Mouse (Mus musculus) hindbrain, embryonic 15.5 days (tissue): ENCODE measurements around the gene Ahdc1. TPM values are rescaled to one million over a fixed set of nuclear protein-coding genes. Genes with fewer than 3 reads are reported as not detected.

Experiments used
- ATAC-seq: fragments of 200-750 bp; cut with Nextera tagmentation; 2 replicates; pipeline ENCODE4 v1.8.0; 2017; ENCODE audit warnings: low read depth, moderate number of reproducible peaks, moderate TSS enrichment; ENCODE audit not compliant: low FRiP score
- H3K27ac ChIP-seq: fragments of 300-500 bp; sonication (generic); replicated peaks from 2 replicates; pipeline ENCODE4 v1.5.1; 2015; ENCODE audit warnings: mild to moderate bottlenecking, inconsistent platforms
- H3K27me3 ChIP-seq: fragments of 300-500 bp; sonication (generic); 2 replicates; pipeline ENCODE4 v1.6.1; 2015; ENCODE audit warnings: control low read depth, inconsistent platforms
- H3K36me3 ChIP-seq: fragments of 300-500 bp; sonication (generic); 2 replicates; pipeline ENCODE4 v1.6.1; 2015; ENCODE audit warnings: control low read depth, inconsistent platforms
- H3K4me1 ChIP-seq: fragments of 300-500 bp; sonication (generic); replicated peaks from 2 replicates; pipeline ENCODE4 v1.6.1; 2015; ENCODE audit warnings: control low read depth, inconsistent platforms
- H3K4me2 ChIP-seq: fragments of 300-500 bp; sonication (generic); 2 replicates; pipeline ENCODE4 v1.6.1; 2015; ENCODE audit warnings: moderate library complexity, mild to moderate bottlenecking, inconsistent platforms
- H3K4me3 ChIP-seq: fragments of 300-500 bp; sonication (generic); 2 replicates; pipeline ENCODE4 v1.5.1; 2015; ENCODE audit warnings: mild to moderate bottlenecking, inconsistent platforms
- H3K9ac ChIP-seq: fragments of 300-500 bp; sonication (generic); 2 replicates; pipeline ENCODE4 v1.6.1; 2015; ENCODE audit warnings: inconsistent platforms
- H3K9me3 ChIP-seq: fragments of 300-500 bp; sonication (generic); 2 replicates; pipeline ENCODE4 v1.6.1; 2016; ENCODE audit warnings: control low read depth, inconsistent platforms
- WGBS: fragments of 180-500 bp; shearing (Covaris S2); methylation state at CpG from one replicate; pipeline ENCODE4 v1.1.7; 2015; 5-methylcytosine and 5-hydroxymethylcytosine counted together
- polyA plus RNA-seq: library from polyadenylated mRNA; unstranded; fragments of >200 nt; fragmentation: Nextera tagmentation; extraction: Ambion mirVana; gene quantifications from 2 replicates; pipeline ENCODE4 v1.2.1, GENCODE M21; 2015

Gene Ahdc1
- polyA plus RNA-seq, 1 experiment from 2014 or later = 13.9 TPM

GRCm38 (mm10) chr4:133055163-133055951 lies 44.3 kb downstream of the Ahdc1 start:
- ATAC-seq = peak; percentile 4; the same call in 1 of the 2 replicates
- H3K9ac ChIP-seq = no peak overlapping the region
- no peaks in the 10 kb centered on the region for H3K27me3 ChIP-seq
- peaks cover 72% of the 10 kb centered on the region for H3K4me1 ChIP-seq
- H3K27ac ChIP-seq = peak overlapping the region; percentile 1; the same call in 1 of the 2 replicates
- no peak overlapping the region for H3K4me2 ChIP-seq
- H3K9me3 ChIP-seq = no peaks in the 10 kb centered on the region
- no peak overlapping the region for H3K4me3 ChIP-seq
- WGBS = 72% methylated on average over 8 of the region's 8 CpGs
- H3K36me3 ChIP-seq = no peaks in the 10 kb centered on the region

- peak overlapping the region; percentile 1; the same call in 1 of the 2 replicates for H3K27ac ChIP-seq
- no peaks in the 10 kb centered on the region for H3K9me3 ChIP-seq
- 10% methylated on average over 15 of the region's 15 CpGs for WGBS
- no peaks in the 10 kb centered on the region for H3K27me3 ChIP-seq
- no peak overlapping the region for H3K9ac ChIP-seq
- peaks cover 63% of the 10 kb centered on the region for H3K4me1 ChIP-seq
- 0 out of 2 replicates have a peak overlapping the region, but pooled peaks have one; percentile 22 for H3K4me2 ChIP-seq
- H3K36me3 ChIP-seq = peaks cover 7% of the 10 kb centered on the region
- H3K4me3 ChIP-seq = no peak overlapping the region
- peak; percentile 71 for ATAC-seq
Observed at GRCm38 (mm10) chr4:133056069-133056890, 45.2 kb downstream of the Ahdc1 start.

- Histone ChIP-seq H3K36me3 (peaks cover 20% of the 10 kb centered on the region), H3K27ac (peak overlapping the region; percentile 46), H3K27me3 (no peaks in the 10 kb centered on the region), H3K4me1 (peaks cover 50% of the 10 kb centered on the region), H3K9ac (no peak overlapping the region), H3K4me3 (no peak overlapping the region), H3K9me3 (no peaks in the 10 kb centered on the region), H3K4me2 (no peak overlapping the region)
- WGBS = 38% methylated on average over 7 of the region's 7 CpGs
- no peak for ATAC-seq
Observed at GRCm38 (mm10) chr4:133057389-133058122, 46.5 kb downstream of the Ahdc1 start.

GRCm38 (mm10) chr4:133058123-133058453 lies 47.0 kb downstream of the Ahdc1 start:
- H3K9ac ChIP-seq = no peak overlapping the region
- peak overlapping the region; percentile 46 for H3K27ac ChIP-seq
- peaks cover 45% of the 10 kb centered on the region for H3K4me1 ChIP-seq
- no peaks in the 10 kb centered on the region for H3K27me3 ChIP-seq
- WGBS = 92% methylated on average over 4 of the region's 4 CpGs
- no peak overlapping the region for H3K4me3 ChIP-seq
- no peaks in the 10 kb centered on the region for H3K9me3 ChIP-seq
- peaks cover 25% of the 10 kb centered on the region for H3K36me3 ChIP-seq
- ATAC-seq = no peak
- H3K4me2 ChIP-seq = no peak overlapping the region

GRCm38 (mm10) chr4:133058513-133059480 lies 47.7 kb downstream of the Ahdc1 start:
- H3K36me3 ChIP-seq = peaks cover 32% of the 10 kb centered on the region
- WGBS = 76% methylated on average over 11 of the region's 11 CpGs

GRCm38 (mm10) chr4:133060702-133061101 lies 49.6 kb downstream of the Ahdc1 start:
- no peak overlapping the region for H3K4me3 ChIP-seq
- no peak overlapping the region for H3K9ac ChIP-seq
- H3K4me1 ChIP-seq = peaks cover 30% of the 10 kb centered on the region
- WGBS = 91% methylated on average over 11 of the region's 11 CpGs
- H3K27ac ChIP-seq = no peak overlapping the region
- H3K9me3 ChIP-seq = no peaks in the 10 kb centered on the region
- no peak overlapping the region for H3K4me2 ChIP-seq
- peaks cover 51% of the 10 kb centered on the region for H3K36me3 ChIP-seq
- H3K27me3 ChIP-seq = no peaks in the 10 kb centered on the region
- no peak for ATAC-seq

More at GRCm38 (mm10) chr4:133058513-133059480, 47.7 kb downstream of the Ahdc1 start:
- no peak overlapping the region for H3K4me3 ChIP-seq
- no peak for ATAC-seq
- H3K9me3 ChIP-seq = no peaks in the 10 kb centered on the region
- no peak overlapping the region for H3K4me2 ChIP-seq
- peaks cover 38% of the 10 kb centered on the region for H3K4me1 ChIP-seq
- no peaks in the 10 kb centered on the region for H3K27me3 ChIP-seq
- no peak overlapping the region for H3K9ac ChIP-seq
- no peak overlapping the region for H3K27ac ChIP-seq

- WGBS = 91% methylated on average over 20 of the region's 20 CpGs
- H3K4me2 ChIP-seq = no peak overlapping the region
- no peaks in the 10 kb centered on the region for H3K9me3 ChIP-seq
- H3K9ac ChIP-seq = no peak overlapping the region
- H3K36me3 ChIP-seq = peaks cover 57% of the 10 kb centered on the region
- ATAC-seq = no peak
- no peaks in the 10 kb centered on the region for H3K27me3 ChIP-seq
- no peak overlapping the region for H3K4me3 ChIP-seq
- peaks cover 22% of the 10 kb centered on the region for H3K4me1 ChIP-seq
- no peak overlapping the region for H3K27ac ChIP-seq
Observed at GRCm38 (mm10) chr4:133061798-133062197, 50.7 kb downstream of the Ahdc1 start.

GRCm38 (mm10) chr4:133062286-133062685 lies 51.2 kb downstream of the Ahdc1 start:
- Histone ChIP-seq H3K9ac (no peak overlapping the region), H3K36me3 (peaks cover 62% of the 10 kb centered on the region), H3K4me3 (no peak overlapping the region), H3K27ac (no peak overlapping the region), H3K27me3 (no peaks in the 10 kb centered on the region), H3K9me3 (no peaks in the 10 kb centered on the region), H3K4me1 (peaks cover 20% of the 10 kb centered on the region), H3K4me2 (no peak overlapping the region)
- ATAC-seq = no peak
- 92% methylated on average over 14 of the region's 14 CpGs for WGBS

GRCm38 (mm10) chr4:133063203-133063602 lies 52.1 kb downstream of the Ahdc1 start:
- H3K27me3 ChIP-seq = no peaks in the 10 kb centered on the region
- no peak overlapping the region for H3K9ac ChIP-seq
- no peak overlapping the region for H3K4me2 ChIP-seq
- no peak for ATAC-seq
- peaks cover 62% of the 10 kb centered on the region for H3K36me3 ChIP-seq
- H3K4me1 ChIP-seq = peaks cover 18% of the 10 kb centered on the region
- no peak overlapping the region for H3K27ac ChIP-seq
- no peaks in the 10 kb centered on the region for H3K9me3 ChIP-seq
- H3K4me3 ChIP-seq = no peak overlapping the region
- 93% methylated on average over 18 of the region's 18 CpGs for WGBS

- H3K27me3 ChIP-seq = no peaks in the 10 kb centered on the region
- H3K27ac ChIP-seq = no peak overlapping the region
- H3K4me2 ChIP-seq = no peak overlapping the region
- H3K9ac ChIP-seq = no peak overlapping the region
- ATAC-seq = no peak
- peaks cover 62% of the 10 kb centered on the region for H3K36me3 ChIP-seq
- WGBS = 86% methylated on average over 13 of the region's 13 CpGs
- peaks cover 21% of the 10 kb centered on the region for H3K4me1 ChIP-seq
- H3K4me3 ChIP-seq = no peak overlapping the region
- H3K9me3 ChIP-seq = no peaks in the 10 kb centered on the region
Observed at GRCm38 (mm10) chr4:133063799-133064198, 52.7 kb downstream of the Ahdc1 start.

GRCm38 (mm10) chr4:133064791-133065190 lies 53.7 kb downstream of the Ahdc1 start:
- no peak overlapping the region for H3K9ac ChIP-seq
- H3K4me1 ChIP-seq = peaks cover 18% of the 10 kb centered on the region

More at GRCm38 (mm10) chr4:133064791-133065190, 53.7 kb downstream of the Ahdc1 start:
- no peak for ATAC-seq
- Histone ChIP-seq H3K36me3 (peaks cover 62% of the 10 kb centered on the region), H3K4me3 (no peak overlapping the region), H3K4me2 (no peak overlapping the region), H3K27ac (no peak overlapping the region), H3K27me3 (no peaks in the 10 kb centered on the region), H3K9me3 (no peaks in the 10 kb centered on the region)
- 94% methylated on average over 19 of the region's 19 CpGs for WGBS
